Comparison of ENCODE assay signal across 29 mouse cellular contexts in the genomic region with DNA sequence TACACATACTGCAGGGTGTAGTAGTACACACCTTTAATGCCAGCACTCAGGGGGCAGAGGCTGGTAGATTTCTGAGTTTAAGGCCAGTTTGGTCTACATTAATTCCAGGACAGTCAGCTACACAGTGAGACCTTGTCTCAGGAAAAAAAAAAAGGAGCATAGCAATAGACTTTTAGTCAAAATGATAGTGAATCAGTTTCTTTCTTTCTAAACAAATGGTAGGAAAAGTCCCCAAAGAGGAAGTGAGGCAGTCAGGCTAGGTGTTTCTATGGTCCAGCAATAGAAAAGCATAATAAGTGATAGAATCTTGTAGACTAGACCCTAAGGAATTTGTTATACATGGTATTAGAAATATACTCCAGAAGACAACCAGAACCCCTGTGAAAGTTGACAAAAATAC.
"Had no signal": no experiment of that assay in that cellular context is flagged by ENCODE, and none has a peak within 500 bp of the region (broad histone marks: within the 10 kb centered on the region; RNA-seq: fewer than 3 reads in every experiment).

No protein-coding gene starts in this region.

- H3K9ac ChIP-seq: limb, embryonic 12.5 days; limb, embryonic 13.5 days; limb, embryonic 15.5 days; liver, embryonic 12.5 days; liver, embryonic 13.5 days; liver, embryonic 14.5 days; liver, embryonic 15.5 days; liver, postnatal 0 days; lung, embryonic 14.5 days; lung, embryonic 15.5 days; midbrain, embryonic 12.5 days; midbrain, embryonic 13.5 days; midbrain, embryonic 15.5 days had no signal

- H3K9me3 ChIP-seq: limb, embryonic 10.5 days; limb, embryonic 12.5 days; limb, embryonic 13.5 days; limb, embryonic 15.5 days; liver, embryonic 12.5 days; liver, embryonic 13.5 days; liver, embryonic 15.5 days; lung, embryonic 15.5 days; megakaryocyte, embryonic 14.5 days; midbrain, embryonic 10.5 days; midbrain, embryonic 12.5 days; midbrain, embryonic 13.5 days; midbrain, embryonic 15.5 days had no signal

- DNase-seq: left cerebral cortex, postnatal 4 days; liver; liver, embryonic 13.5 days; liver, postnatal 0 days; lung, adult 18-20 months; lung, adult 2 months; lung, embryonic 14.5 days; lung, postnatal 10 days; lung, postnatal 14 days; lung, postnatal 36 days; lung, postnatal 4 days; midbrain, embryonic 14.5 days had no signal

- H3K27ac ChIP-seq: limb, embryonic 10.5 days; limb, embryonic 12.5 days; limb, embryonic 13.5 days; limb, embryonic 15.5 days; liver, embryonic 12.5 days; liver, embryonic 13.5 days; liver, embryonic 14.5 days; liver, embryonic 15.5 days; lung, embryonic 15.5 days; macrophage; midbrain, embryonic 10.5 days; midbrain, embryonic 12.5 days; midbrain, embryonic 13.5 days; midbrain, embryonic 15.5 days had no signal

- H3K27me3 ChIP-seq: limb, embryonic 12.5 days; limb, embryonic 13.5 days; limb, embryonic 15.5 days; liver, embryonic 12.5 days; liver, embryonic 13.5 days; liver, embryonic 15.5 days; lung, embryonic 15.5 days; megakaryocyte, embryonic 14.5 days; midbrain, embryonic 12.5 days; midbrain, embryonic 13.5 days; midbrain, embryonic 15.5 days had no signal

- H3K4me1 ChIP-seq: limb, embryonic 10.5 days; limb, embryonic 12.5 days; limb, embryonic 13.5 days; limb, embryonic 15.5 days; liver, embryonic 12.5 days; liver, embryonic 13.5 days; liver, embryonic 15.5 days; lung, embryonic 15.5 days; megakaryocyte, embryonic 14.5 days; midbrain, embryonic 10.5 days; midbrain, embryonic 12.5 days; midbrain, embryonic 13.5 days; midbrain, embryonic 15.5 days had no signal

- H3K4me2 ChIP-seq: limb, embryonic 12.5 days; limb, embryonic 13.5 days; limb, embryonic 15.5 days; liver, embryonic 11.5 days; liver, embryonic 12.5 days; liver, embryonic 13.5 days; liver, embryonic 15.5 days; lung, embryonic 14.5 days; lung, embryonic 15.5 days; midbrain, embryonic 11.5 days; midbrain, embryonic 12.5 days; midbrain, embryonic 13.5 days; midbrain, embryonic 15.5 days had no signal

- H3K4me3 ChIP-seq: limb, embryonic 10.5 days; limb, embryonic 12.5 days; limb, embryonic 13.5 days; limb, embryonic 15.5 days; liver, embryonic 12.5 days; liver, embryonic 13.5 days; liver, embryonic 15.5 days; lung, embryonic 15.5 days; megakaryocyte, embryonic 14.5 days; midbrain, embryonic 10.5 days; midbrain, embryonic 12.5 days; midbrain, embryonic 13.5 days; midbrain, embryonic 15.5 days; myocyte had no signal
